Mouse (Mus musculus): ENCODE results near the gene Ptprj. TPM values are rescaled to one million over a fixed set of nuclear protein-coding genes. Genes with fewer than 3 reads are reported as not detected.

Gene Ptprj
- polyA plus RNA-seq, 1 experiment from 2014 or later: 1.1 TPM

GRCm38 (mm10) chr2:90559015-90559687 lies 21.3 kb downstream of the Ptprj start:
- Histone ChIP-seq H3K27me3 (no peaks in the 10 kb centered on the region), H3K4me1 (replicated peaks) (peaks cover 16% of the 10 kb centered on the region), H3K9ac (no peak overlapping the region), H3K4me2 (no peak overlapping the region), H3K27ac (no peak overlapping the region), H3K36me3 (no peaks in the 10 kb centered on the region), H3K9me3 (replicated peaks) (no peaks in the 10 kb centered on the region), H3K4me3 (no peak overlapping the region)
- WGBS: 66% methylated on average over 2 of the region's 2 CpGs
- ATAC-seq (replicated peaks; ENCODE audit: insufficient number of reproducible peaks, insufficient read depth, low FRiP score, low read depth): no peak

- no peak for ATAC-seq (replicated peaks; ENCODE audit: insufficient number of reproducible peaks, insufficient read depth, low FRiP score, low read depth)
- H3K4me2 ChIP-seq: no peak overlapping the region
- H3K36me3 ChIP-seq: no peaks in the 10 kb centered on the region
- H3K27ac ChIP-seq: no peak overlapping the region
- no peak overlapping the region for H3K4me3 ChIP-seq
- no peak overlapping the region for H3K9ac ChIP-seq
- 85% methylated on average over 11 of the region's 11 CpGs for WGBS
- no peaks in the 10 kb centered on the region for H3K9me3 ChIP-seq (replicated peaks)
- no peaks in the 10 kb centered on the region for H3K27me3 ChIP-seq
- peaks cover 18% of the 10 kb centered on the region for H3K4me1 ChIP-seq (replicated peaks)
Measured at GRCm38 (mm10) chr2:90558361-90558760, 22.1 kb downstream of the Ptprj start.

GRCm38 (mm10) chr2:90557913-90558312 lies 22.5 kb downstream of the Ptprj start:
- Histone ChIP-seq H3K9ac (no peak overlapping the region), H3K4me3 (no peak overlapping the region), H3K4me2 (no peak overlapping the region), H3K4me1 (replicated peaks) (peaks cover 18% of the 10 kb centered on the region), H3K27ac (no peak overlapping the region), H3K27me3 (no peaks in the 10 kb centered on the region), H3K36me3 (no peaks in the 10 kb centered on the region), H3K9me3 (replicated peaks) (no peaks in the 10 kb centered on the region)
- 83% methylated on average over 3 of the region's 3 CpGs for WGBS
- no peak for ATAC-seq (replicated peaks; ENCODE audit: insufficient number of reproducible peaks, insufficient read depth, low FRiP score, low read depth)

- H3K27ac ChIP-seq: no peak overlapping the region
- H3K9ac ChIP-seq: no peak overlapping the region
- no peaks in the 10 kb centered on the region for H3K36me3 ChIP-seq
- H3K9me3 ChIP-seq (replicated peaks): no peaks in the 10 kb centered on the region
- no peaks in the 10 kb centered on the region for H3K27me3 ChIP-seq
- no peak for ATAC-seq (replicated peaks; ENCODE audit: insufficient number of reproducible peaks, insufficient read depth, low FRiP score, low read depth)
- 73% methylated on average over 5 of the region's 5 CpGs for WGBS
- H3K4me3 ChIP-seq: no peak overlapping the region
- H3K4me1 ChIP-seq (replicated peaks): peaks cover 10% of the 10 kb centered on the region
- H3K4me2 ChIP-seq: no peak overlapping the region
Measured at GRCm38 (mm10) chr2:90555744-90556143, 24.7 kb downstream of the Ptprj start.

GRCm38 (mm10) chr2:90554806-90555205 lies 25.6 kb downstream of the Ptprj start:
- Histone ChIP-seq H3K4me2 (no peak overlapping the region), H3K9ac (no peak overlapping the region), H3K27me3 (no peaks in the 10 kb centered on the region), H3K36me3 (no peaks in the 10 kb centered on the region), H3K4me3 (no peak overlapping the region), H3K4me1 (replicated peaks) (peaks cover 3% of the 10 kb centered on the region), H3K27ac (no peak overlapping the region), H3K9me3 (replicated peaks) (no peaks in the 10 kb centered on the region)
- WGBS: 83% methylated on average over 4 of the region's 4 CpGs
- ATAC-seq (replicated peaks; ENCODE audit: insufficient number of reproducible peaks, insufficient read depth, low FRiP score, low read depth): no peak

GRCm38 (mm10) chr2:90553861-90554260 lies 26.6 kb downstream of the Ptprj start:
- H3K9me3 ChIP-seq (replicated peaks): no peaks in the 10 kb centered on the region
- ATAC-seq (replicated peaks; ENCODE audit: insufficient number of reproducible peaks, insufficient read depth, low FRiP score, low read depth): 0 out of 2 replicates have a peak, but pooled peaks have one; percentile 15
- H3K27ac ChIP-seq: no peak overlapping the region
- H3K4me1 ChIP-seq (replicated peaks): peaks cover 3% of the 10 kb centered on the region
- no peak overlapping the region for H3K4me2 ChIP-seq
- WGBS: 74% methylated on average over 4 of the region's 4 CpGs
- no peak overlapping the region for H3K9ac ChIP-seq
- no peaks in the 10 kb centered on the region for H3K27me3 ChIP-seq
- H3K4me3 ChIP-seq: no peak overlapping the region
- no peaks in the 10 kb centered on the region for H3K36me3 ChIP-seq

GRCm38 (mm10) chr2:90550656-90551055 lies 29.8 kb downstream of the Ptprj start:
- Histone ChIP-seq H3K9ac (no peak overlapping the region), H3K4me3 (no peak overlapping the region), H3K27me3 (no peaks in the 10 kb centered on the region), H3K9me3 (replicated peaks) (no peaks in the 10 kb centered on the region), H3K4me1 (replicated peaks) (peaks cover 8% of the 10 kb centered on the region), H3K4me2 (no peak overlapping the region), H3K36me3 (no peaks in the 10 kb centered on the region), H3K27ac (no peak overlapping the region)
- WGBS: 85% methylated on average over 6 of the region's 6 CpGs
- no peak for ATAC-seq (replicated peaks; ENCODE audit: insufficient number of reproducible peaks, insufficient read depth, low FRiP score, low read depth)

- WGBS: 72% methylated on average over 5 of the region's 5 CpGs
- ATAC-seq (replicated peaks; ENCODE audit: insufficient number of reproducible peaks, insufficient read depth, low FRiP score, low read depth): no peak
- no peaks in the 10 kb centered on the region for H3K9me3 ChIP-seq (replicated peaks)
Measured at GRCm38 (mm10) chr2:90548541-90548940, 31.9 kb downstream of the Ptprj start.

GRCm38 (mm10) chr2:90547144-90547609 lies 33.3 kb downstream of the Ptprj start:
- ATAC-seq (replicated peaks; ENCODE audit: insufficient number of reproducible peaks, insufficient read depth, low FRiP score, low read depth): no peak
- peaks cover 5% of the 10 kb centered on the region; the same call in 1 of the 2 replicates for H3K4me1 ChIP-seq (replicated peaks)
- H3K4me2 ChIP-seq: no peak overlapping the region
- no peaks in the 10 kb centered on the region for H3K27me3 ChIP-seq
- H3K9ac ChIP-seq: no peak overlapping the region
- no peak overlapping the region for H3K27ac ChIP-seq
- WGBS: 86% methylated on average over 5 of the region's 5 CpGs
- H3K9me3 ChIP-seq (replicated peaks): no peaks in the 10 kb centered on the region
- H3K4me3 ChIP-seq: no peak overlapping the region
- no peaks in the 10 kb centered on the region for H3K36me3 ChIP-seq

More at GRCm38 (mm10) chr2:90548541-90548940, 31.9 kb downstream of the Ptprj start:
- H3K9ac ChIP-seq: no peak overlapping the region
- no peak overlapping the region for H3K4me3 ChIP-seq
- peaks cover 5% of the 10 kb centered on the region for H3K4me1 ChIP-seq (replicated peaks)
- no peaks in the 10 kb centered on the region for H3K36me3 ChIP-seq
- no peak overlapping the region for H3K4me2 ChIP-seq
- H3K27ac ChIP-seq: no peak overlapping the region
- H3K27me3 ChIP-seq: no peaks in the 10 kb centered on the region

- no peak for ATAC-seq (replicated peaks; ENCODE audit: insufficient number of reproducible peaks, insufficient read depth, low FRiP score, low read depth)
- WGBS: 68% methylated on average over 5 of the region's 5 CpGs
- H3K9ac ChIP-seq: no peak overlapping the region
- H3K4me3 ChIP-seq: no peak overlapping the region
- no peak overlapping the region for H3K4me2 ChIP-seq
- peaks cover 5% of the 10 kb centered on the region; the same call in 1 of the 2 replicates for H3K4me1 ChIP-seq (replicated peaks)
- H3K27ac ChIP-seq: no peak overlapping the region
- H3K9me3 ChIP-seq (replicated peaks): no peaks in the 10 kb centered on the region
- no peaks in the 10 kb centered on the region for H3K27me3 ChIP-seq
- no peaks in the 10 kb centered on the region for H3K36me3 ChIP-seq
Measured at GRCm38 (mm10) chr2:90545261-90545660, 35.2 kb downstream of the Ptprj start.

GRCm38 (mm10) chr2:90543989-90544388 lies 36.5 kb downstream of the Ptprj start:
- H3K4me2 ChIP-seq: no peak overlapping the region
- no peak overlapping the region for H3K27ac ChIP-seq
- 92% methylated on average over 3 of the region's 3 CpGs for WGBS
- H3K27me3 ChIP-seq: no peaks in the 10 kb centered on the region
- ATAC-seq (replicated peaks; ENCODE audit: insufficient number of reproducible peaks, insufficient read depth, low FRiP score, low read depth): no peak
- no peak overlapping the region for H3K4me3 ChIP-seq
- H3K36me3 ChIP-seq: no peaks in the 10 kb centered on the region
- peaks cover 5% of the 10 kb centered on the region; the same call in 1 of the 2 replicates for H3K4me1 ChIP-seq (replicated peaks)
- no peak overlapping the region for H3K9ac ChIP-seq
- H3K9me3 ChIP-seq (replicated peaks): no peaks in the 10 kb centered on the region

GRCm38 (mm10) chr2:90543106-90543702 lies 37.2 kb downstream of the Ptprj start:
- H3K27ac ChIP-seq: no peak overlapping the region
- no peaks in the 10 kb centered on the region for H3K4me1 ChIP-seq (replicated peaks)
- H3K4me2 ChIP-seq: no peak overlapping the region
- H3K27me3 ChIP-seq: no peaks in the 10 kb centered on the region
- H3K9me3 ChIP-seq (replicated peaks): no peaks in the 10 kb centered on the region
- ATAC-seq (replicated peaks; ENCODE audit: insufficient number of reproducible peaks, insufficient read depth, low FRiP score, low read depth): no peak
- no peak overlapping the region for H3K9ac ChIP-seq
- H3K36me3 ChIP-seq: no peaks in the 10 kb centered on the region
- H3K4me3 ChIP-seq: no peak overlapping the region
- WGBS: 83% methylated on average over 6 of the region's 6 CpGs

All from heart, embryonic 15.5 days (tissue).